Mouse (Mus musculus) testis, adult 2 months (tissue): Measurements from ENCODE around the gene Trmt112. TPM values are rescaled to one million over a fixed set of nuclear protein-coding genes. Genes with fewer than 3 reads are reported as not detected.
"Not testable (repeated sequence)": the region's sequence is repeated elsewhere in the genome, so short reads cannot be mapped to it uniquely, and the experiment has no call there.

Source experiments
- H3K27ac ChIP-seq: fragments of 200-500 bp; 2 replicates; pipeline ENCODE4 v1.5.1; 2012; ENCODE audit warnings: low read depth, low read length; ENCODE audit not compliant: control insufficient read depth, insufficient read depth
- H3K27me3 ChIP-seq: fragments of 200-500 bp; 2 replicates; pipeline ENCODE4 v1.6.1; 2012; ENCODE audit warnings: mild to moderate bottlenecking, low read length, moderate library complexity; ENCODE audit not compliant: control insufficient read depth, insufficient read depth
- H3K36me3 ChIP-seq: fragments of 200-500 bp; 2 replicates; pipeline ENCODE4 v1.6.1; 2012; ENCODE audit warnings: mild to moderate bottlenecking, low read length; ENCODE audit not compliant: control insufficient read depth, insufficient read depth
- H3K4me1 ChIP-seq: fragments of 200-500 bp; 2 replicates; pipeline ENCODE4 v1.6.1; 2012; ENCODE audit warnings: low read length; ENCODE audit not compliant: control insufficient read depth, insufficient read depth
- H3K4me3 ChIP-seq: fragments of 200-500 bp; 2 replicates; pipeline ENCODE4 v1.5.1; 2012; ENCODE audit warnings: low read depth, mild to moderate bottlenecking, low read length, moderate library complexity, mixed read lengths; ENCODE audit not compliant: control insufficient read depth
- CTCF ChIP-seq: fragments of 200-500 bp; IDR thresholded peaks from 2 replicates; pipeline ENCODE4 v1.5.1; 2012; ENCODE audit warnings: low read depth, mild to moderate bottlenecking, inconsistent platforms, low read length, moderate library complexity; ENCODE audit not compliant: control insufficient read depth, insufficient read depth, insufficient replicate concordance
- POLR2A ChIP-seq: fragments of 200-500 bp; IDR thresholded peaks from 2 replicates; pipeline ENCODE4 v1.6.1; 2012; ENCODE audit warnings: low read depth, mild to moderate bottlenecking, inconsistent platforms, low read length, moderate library complexity; ENCODE audit not compliant: control insufficient read depth
- polyA plus RNA-seq: library from polyadenylated mRNA; depleted of rRNA; stranded (reverse); fragments of >200 nt; gene quantifications from 2 replicates; pipeline ENCODE4 v1.2.3, GENCODE M21; 2012

Gene Trmt112
- polyA plus RNA-seq, 1 experiment = 52.9 TPM

DNA sequence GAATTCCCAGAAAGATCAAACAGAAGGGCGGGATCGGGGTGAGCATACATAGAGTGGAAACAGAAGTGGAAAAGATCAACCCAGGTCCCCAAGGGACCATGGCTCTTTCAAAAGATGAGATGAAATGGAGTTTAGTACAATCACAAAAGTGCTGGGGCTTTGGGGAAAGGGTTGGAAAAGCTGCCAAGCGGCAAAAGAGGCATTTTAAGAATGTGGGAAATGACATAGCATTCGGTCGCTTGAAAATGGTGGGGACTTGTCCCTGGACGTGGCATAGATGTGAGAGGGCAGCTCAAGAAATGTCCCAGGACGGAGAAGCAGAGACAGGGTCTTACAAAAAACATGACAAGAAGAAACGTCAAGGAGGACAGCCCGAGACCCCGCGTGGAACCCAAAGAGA is 477 bp upstream of the Trmt112 start:
- peak overlapping the region; percentile 99 for H3K27ac ChIP-seq
- H3K27me3 ChIP-seq = no peaks in the 10 kb centered on the region
- TF ChIP-seq CTCF (no peak), POLR2A (no peak)
- peaks cover 2% of the 10 kb centered on the region; the same call in 1 of the 2 replicates for H3K36me3 ChIP-seq
- peaks cover 23% of the 10 kb centered on the region for H3K4me1 ChIP-seq
- peak overlapping the region; percentile 93 for H3K4me3 ChIP-seq

DNA sequence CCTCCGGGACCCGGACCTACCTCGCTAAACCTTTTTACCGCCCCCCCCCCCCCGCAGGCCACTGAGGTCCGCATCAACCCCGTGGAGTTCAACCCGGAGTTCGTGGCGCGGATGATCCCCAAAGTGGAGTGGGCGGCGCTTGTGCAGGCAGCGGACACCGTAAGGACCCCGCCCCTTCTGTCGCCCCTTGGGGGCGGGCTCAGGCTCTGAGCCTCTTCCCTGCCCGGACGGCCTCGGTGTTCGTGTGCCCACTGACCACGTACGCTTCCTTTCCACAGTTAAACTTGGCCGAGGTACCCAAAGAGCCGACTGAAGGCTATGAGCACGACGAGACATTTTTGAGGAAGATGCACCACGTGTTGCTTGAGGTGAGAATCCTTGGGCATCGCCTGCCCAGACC is 808 bp downstream of the Trmt112 start:
- Histone ChIP-seq H3K4me3 (peak overlapping the region; percentile 93), H3K27ac (peak overlapping the region; percentile 99), H3K4me1 (peaks cover 23% of the 10 kb centered on the region)
- not testable (repeated sequence) for H3K27me3 ChIP-seq, H3K36me3 ChIP-seq

DNA sequence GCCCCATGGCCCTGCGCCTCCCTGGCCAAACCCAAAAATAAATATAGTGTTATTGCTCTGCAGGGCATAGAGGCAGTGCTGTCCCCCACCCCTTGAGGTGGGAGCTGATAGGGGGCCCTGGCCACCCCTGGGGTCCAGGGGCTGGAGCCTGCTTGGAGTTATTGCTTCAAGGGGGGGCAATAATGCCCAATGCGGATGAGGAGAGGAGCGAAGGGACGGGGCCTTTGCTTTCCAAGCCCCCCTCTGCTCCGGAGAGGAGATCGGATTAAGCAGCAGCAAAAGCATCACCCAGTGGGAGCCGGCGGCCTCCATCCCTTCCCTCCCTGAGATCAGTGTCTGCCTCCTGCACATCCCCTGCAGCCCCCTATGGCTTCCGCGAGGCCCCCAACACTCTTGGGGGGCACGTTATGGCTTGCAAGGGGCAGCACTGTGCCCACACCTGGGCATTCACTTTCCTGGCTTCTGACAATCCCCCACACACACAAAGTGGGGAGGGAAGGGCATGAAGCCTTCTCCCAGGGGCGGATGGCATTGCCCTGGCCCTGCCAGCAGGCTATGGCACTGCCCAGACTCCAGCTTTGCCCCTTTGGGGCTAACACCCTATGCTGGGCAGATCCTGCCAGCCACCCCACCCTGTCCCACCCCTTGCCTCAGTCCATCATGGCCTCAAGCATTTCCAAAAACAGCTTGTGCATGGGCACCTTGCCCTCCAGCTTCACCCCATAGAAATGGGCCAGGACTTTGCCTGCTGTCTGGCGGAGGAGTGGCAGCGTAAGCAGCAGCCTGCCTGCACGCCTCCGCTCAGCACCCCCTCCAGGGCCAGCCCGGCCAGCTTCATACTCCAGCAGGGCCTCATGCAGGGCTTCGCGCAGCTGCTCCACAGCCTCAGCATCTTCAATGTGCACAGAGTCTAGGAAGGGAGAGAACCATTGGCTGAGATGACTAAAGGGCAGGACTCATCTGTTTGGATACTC is 1.9 kb downstream of the Trmt112 start:
- H3K27ac ChIP-seq = no peak overlapping the region
- H3K4me3 ChIP-seq = no peak overlapping the region; the same call in 1 of the 2 replicates
- TF ChIP-seq POLR2A = no peak
- peaks cover 23% of the 10 kb centered on the region for H3K4me1 ChIP-seq
- H3K36me3 ChIP-seq = peaks cover 2% of the 10 kb centered on the region; the same call in 1 of the 2 replicates
- H3K27me3 ChIP-seq = no peaks in the 10 kb centered on the region

DNA sequence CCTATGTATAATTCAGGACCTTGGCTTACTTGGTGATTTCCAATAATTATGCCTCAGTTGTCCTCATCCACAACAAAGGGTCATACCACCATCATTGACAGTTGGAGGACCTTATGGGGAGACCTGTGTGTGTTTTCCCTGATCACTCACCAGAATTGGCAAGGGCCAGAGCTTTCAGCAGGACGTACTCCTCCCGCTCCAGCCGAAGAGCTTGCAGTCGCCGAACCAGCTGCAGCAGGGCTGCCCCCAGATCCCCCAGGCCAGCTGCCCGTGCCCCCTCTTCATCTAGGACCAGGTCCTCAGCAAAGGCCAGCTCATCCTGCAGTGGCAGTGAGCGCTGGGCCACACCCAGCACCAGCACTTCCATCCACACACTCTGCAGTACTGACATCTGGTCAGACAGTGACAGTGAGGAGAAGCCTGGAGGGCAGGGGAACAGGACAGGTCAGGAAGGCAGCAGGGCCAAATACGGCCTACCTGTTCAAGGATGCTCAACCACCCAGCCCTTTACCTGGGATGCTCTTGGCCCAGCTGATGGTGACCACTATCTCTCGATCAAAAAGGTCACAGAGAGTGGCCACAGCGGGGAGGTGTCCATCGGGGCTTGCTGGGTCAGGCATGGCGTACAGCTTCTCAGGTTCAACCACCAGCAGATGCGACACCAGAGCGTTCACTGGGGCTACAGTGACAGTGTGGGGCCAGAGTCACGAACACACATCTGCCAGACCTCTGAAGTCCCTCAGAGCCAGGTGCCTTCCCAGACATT is 2.9 kb downstream of the Trmt112 start:
- Histone ChIP-seq H3K4me1 (peaks cover 18% of the 10 kb centered on the region), H3K4me3 (no peak overlapping the region), H3K27me3 (no peaks in the 10 kb centered on the region), H3K36me3 (peaks cover 4% of the 10 kb centered on the region; the same call in 1 of the 2 replicates), H3K27ac (no peak overlapping the region)
- TF ChIP-seq CTCF (no peak), POLR2A (no peak)

DNA sequence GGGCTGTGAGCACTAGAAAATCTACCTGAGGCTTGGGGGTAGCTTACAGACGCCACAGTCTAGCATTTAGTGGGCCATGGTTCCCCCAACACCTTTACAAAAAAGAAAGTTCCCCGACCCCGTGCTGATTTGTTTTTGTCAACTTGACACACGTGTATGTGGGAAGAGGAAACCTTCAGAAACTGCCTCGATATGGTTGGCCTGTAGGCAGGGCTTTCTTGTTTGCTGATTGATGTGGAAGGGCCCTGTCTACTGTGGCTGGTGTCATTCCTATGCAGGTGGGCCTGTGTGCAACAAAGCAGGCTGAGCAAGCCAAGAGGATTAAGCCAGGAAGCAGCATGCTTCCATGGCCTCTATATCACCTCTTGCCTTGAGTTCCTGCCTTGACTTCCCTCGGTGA is 3.5 kb downstream of the Trmt112 start:
- Histone ChIP-seq H3K4me3 (no peak overlapping the region), H3K36me3 (peaks cover 4% of the 10 kb centered on the region; the same call in 1 of the 2 replicates), H3K27me3 (no peaks in the 10 kb centered on the region), H3K27ac (no peak overlapping the region), H3K4me1 (peaks cover 16% of the 10 kb centered on the region)
- TF ChIP-seq POLR2A = no peak
- no peak for TF ChIP-seq CTCF

DNA sequence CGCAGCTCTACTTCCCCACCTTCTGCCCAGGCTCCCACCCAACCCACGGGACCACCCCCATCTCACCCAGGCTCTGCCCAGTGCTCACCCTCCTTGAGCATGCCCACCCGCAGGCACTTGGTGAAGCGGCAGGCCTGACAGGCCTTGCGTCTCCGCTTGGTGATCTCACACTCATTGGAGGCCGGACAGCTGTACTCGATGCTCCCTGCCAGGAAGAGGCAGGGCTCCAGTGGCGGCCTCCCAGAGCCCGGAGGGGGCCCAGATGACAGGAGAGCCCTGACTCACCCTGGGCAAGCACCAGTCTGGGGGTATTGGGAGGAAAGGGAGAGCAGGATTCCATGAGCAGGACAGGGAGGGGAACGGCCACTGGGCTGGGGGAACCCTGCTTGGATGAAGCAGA is 4.5 kb downstream of the Trmt112 start:
- H3K36me3 ChIP-seq = peaks cover 4% of the 10 kb centered on the region; the same call in 1 of the 2 replicates

DNA sequence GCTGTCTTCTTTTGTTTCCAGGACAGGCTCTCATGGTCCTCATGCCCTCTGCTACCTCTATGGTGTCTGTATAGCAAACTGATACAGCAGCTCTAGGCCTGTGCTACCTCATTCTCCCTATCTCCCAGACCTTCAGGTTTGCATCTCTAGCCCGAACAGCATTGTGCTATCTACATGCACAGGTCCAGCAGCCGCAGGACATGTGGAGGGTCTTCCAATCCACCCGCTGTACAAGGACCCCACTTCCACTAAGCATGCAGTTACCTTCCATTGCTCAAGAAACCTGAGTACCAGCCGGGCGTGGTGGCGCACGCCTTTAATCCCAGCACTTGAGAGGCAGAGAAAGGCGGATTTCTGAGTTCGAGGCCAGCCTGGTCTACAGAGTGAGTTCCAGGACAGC is 5.0 kb downstream of the Trmt112 start:
- Histone ChIP-seq H3K36me3 (peaks cover 4% of the 10 kb centered on the region; the same call in 1 of the 2 replicates), H3K27ac (no peak overlapping the region), H3K4me3 (no peak overlapping the region), H3K4me1 (peaks cover 7% of the 10 kb centered on the region), H3K27me3 (no peaks in the 10 kb centered on the region)
- no peak for TF ChIP-seq POLR2A
- no peak for TF ChIP-seq CTCF

More for the DNA sequence above, 4.5 kb downstream of the Trmt112 start:
- Histone ChIP-seq H3K4me3 (no peak overlapping the region), H3K27ac (no peak overlapping the region), H3K4me1 (peaks cover 10% of the 10 kb centered on the region), H3K27me3 (no peaks in the 10 kb centered on the region)
- TF ChIP-seq POLR2A = no peak
- TF ChIP-seq CTCF = no peak
